Mouse (Mus musculus): ENCODE measurements around the gene Thap7. TPM values are rescaled to one million over a fixed set of nuclear protein-coding genes. Genes with fewer than 3 reads are reported as not detected.
"Not testable (repeated sequence)": the region's sequence is repeated elsewhere in the genome, so short reads cannot be mapped to it uniquely, and the experiment has no call there.

The Thap7 gene
- polyA plus RNA-seq, 1 experiment from 2014 or later = 66.3 TPM

- peak; percentile 63 for ATAC-seq
- H3K36me3 ChIP-seq (ENCODE audit: control insufficient read depth, insufficient read depth) = no peaks in the 10 kb centered on the region
- peak within 1 kb of the TSS; percentile 9 for H3K4me3 ChIP-seq (replicated peaks; ENCODE audit: low read length)
- H3K9me3 ChIP-seq (ENCODE audit: control insufficient read depth, low read length) = no peaks in the 10 kb centered on the region
- peak within 1 kb of the TSS; percentile 44 for H3K4me2 ChIP-seq (ENCODE audit: low read length)
- peak within 1 kb of the TSS; percentile 41 for H3K27ac ChIP-seq (ENCODE audit: low read length)
- WGBS = under 1% methylated on average over 22 of the region's 22 CpGs
- no peak within 1 kb of the TSS for H3K9ac ChIP-seq (replicated peaks; ENCODE audit: low read depth, low read length)
- H3K27me3 ChIP-seq (replicated peaks; ENCODE audit: control insufficient read depth, insufficient read depth, low read length) = no peaks in the 10 kb centered on the region
- peaks cover 13% of the 10 kb centered on the region for H3K4me1 ChIP-seq (replicated peaks; ENCODE audit: control insufficient read depth, insufficient read depth, low read length)
These were observed 30.3 kb upstream of the Thap7 start, which contains the start of gene Lrrc74b for GRCm38 (mm10) chr16:17561128-17561750. TSS of gene Lrrc74b (minus strand) at chr16:17561247.

GRCm38 (mm10) chr16:17559396-17560027, 28.6 kb upstream of the Thap7 start:
- Histone ChIP-seq H3K9ac (replicated peaks; ENCODE audit: low read depth, low read length) (no peak overlapping the region), H3K36me3 (ENCODE audit: control insufficient read depth, insufficient read depth) (no peaks in the 10 kb centered on the region), H3K27ac (ENCODE audit: low read length) (no peak overlapping the region), H3K9me3 (ENCODE audit: control insufficient read depth, low read length) (no peaks in the 10 kb centered on the region), H3K4me1 (replicated peaks; ENCODE audit: control insufficient read depth, insufficient read depth, low read length) (peaks cover 15% of the 10 kb centered on the region), H3K4me2 (ENCODE audit: low read length) (no peak overlapping the region), H3K4me3 (replicated peaks; ENCODE audit: low read length) (no peak overlapping the region), H3K27me3 (replicated peaks; ENCODE audit: control insufficient read depth, insufficient read depth, low read length) (no peaks in the 10 kb centered on the region)
- ATAC-seq = no peak
- 71% methylated on average over 9 of the region's 9 CpGs for WGBS

GRCm38 (mm10) chr16:17558811-17559210, 27.9 kb upstream of the Thap7 start:
- 1% methylated on average over 5 of the region's 5 CpGs for WGBS
- peaks cover 20% of the 10 kb centered on the region for H3K4me1 ChIP-seq (replicated peaks; ENCODE audit: control insufficient read depth, insufficient read depth, low read length)
- ATAC-seq = no peak

GRCm38 (mm10) chr16:17557947-17558480, 27.1 kb upstream of the Thap7 start:
- no peak overlapping the region for H3K4me3 ChIP-seq (replicated peaks; ENCODE audit: low read length)
- no peak overlapping the region for H3K27ac ChIP-seq (ENCODE audit: low read length)
- H3K27me3 ChIP-seq (replicated peaks; ENCODE audit: control insufficient read depth, insufficient read depth, low read length) = no peaks in the 10 kb centered on the region
- no peaks in the 10 kb centered on the region for H3K36me3 ChIP-seq (ENCODE audit: control insufficient read depth, insufficient read depth)
- no peak overlapping the region for H3K4me2 ChIP-seq (ENCODE audit: low read length)
- H3K4me1 ChIP-seq (replicated peaks; ENCODE audit: control insufficient read depth, insufficient read depth, low read length) = peaks cover 22% of the 10 kb centered on the region
- WGBS = under 1% methylated on average over 5 of the region's 5 CpGs
- H3K9me3 ChIP-seq (ENCODE audit: control insufficient read depth, low read length) = no peaks in the 10 kb centered on the region
- H3K9ac ChIP-seq (replicated peaks; ENCODE audit: low read depth, low read length) = no peak overlapping the region
- peak; percentile 14; the same call in 1 of the 2 replicates for ATAC-seq

More at GRCm38 (mm10) chr16:17558811-17559210, 27.9 kb upstream of the Thap7 start:
- Histone ChIP-seq H3K4me2 (ENCODE audit: low read length) (no peak overlapping the region), H3K36me3 (ENCODE audit: control insufficient read depth, insufficient read depth) (no peaks in the 10 kb centered on the region), H3K9ac (replicated peaks; ENCODE audit: low read depth, low read length) (no peak overlapping the region), H3K4me3 (replicated peaks; ENCODE audit: low read length) (no peak overlapping the region), H3K27ac (ENCODE audit: low read length) (no peak overlapping the region), H3K9me3 (ENCODE audit: control insufficient read depth, low read length) (no peaks in the 10 kb centered on the region), H3K27me3 (replicated peaks; ENCODE audit: control insufficient read depth, insufficient read depth, low read length) (no peaks in the 10 kb centered on the region)

GRCm38 (mm10) chr16:17556907-17557306, 26.0 kb upstream of the Thap7 start:
- no peak overlapping the region for H3K4me2 ChIP-seq (ENCODE audit: low read length)
- WGBS = 60% methylated on average over 4 of the region's 4 CpGs
- H3K9ac ChIP-seq (replicated peaks; ENCODE audit: low read depth, low read length) = no peak overlapping the region
- H3K36me3 ChIP-seq (ENCODE audit: control insufficient read depth, insufficient read depth) = no peaks in the 10 kb centered on the region
- no peak for ATAC-seq
- no peak overlapping the region for H3K4me3 ChIP-seq (replicated peaks; ENCODE audit: low read length)
- H3K4me1 ChIP-seq (replicated peaks; ENCODE audit: control insufficient read depth, insufficient read depth, low read length) = peaks cover 20% of the 10 kb centered on the region
- H3K27ac ChIP-seq (ENCODE audit: low read length) = no peak overlapping the region
- no peaks in the 10 kb centered on the region for H3K9me3 ChIP-seq (ENCODE audit: control insufficient read depth, low read length)
- H3K27me3 ChIP-seq (replicated peaks; ENCODE audit: control insufficient read depth, insufficient read depth, low read length) = no peaks in the 10 kb centered on the region

GRCm38 (mm10) chr16:17556180-17556579, 25.2 kb upstream of the Thap7 start:
- peaks cover 13% of the 10 kb centered on the region for H3K4me1 ChIP-seq (replicated peaks; ENCODE audit: control insufficient read depth, insufficient read depth, low read length)
- H3K4me3 ChIP-seq (replicated peaks; ENCODE audit: low read length) = no peak overlapping the region
- H3K36me3 ChIP-seq (ENCODE audit: control insufficient read depth, insufficient read depth) = no peaks in the 10 kb centered on the region
- no peaks in the 10 kb centered on the region for H3K9me3 ChIP-seq (ENCODE audit: control insufficient read depth, low read length)
- H3K4me2 ChIP-seq (ENCODE audit: low read length) = no peak overlapping the region
- no peak overlapping the region for H3K9ac ChIP-seq (replicated peaks; ENCODE audit: low read depth, low read length)
- WGBS = 86% methylated on average over 4 of the region's 4 CpGs
- no peak overlapping the region for H3K27ac ChIP-seq (ENCODE audit: low read length)
- H3K27me3 ChIP-seq (replicated peaks; ENCODE audit: control insufficient read depth, insufficient read depth, low read length) = no peaks in the 10 kb centered on the region
- no peak for ATAC-seq

GRCm38 (mm10) chr16:17554702-17555101, 23.8 kb upstream of the Thap7 start:
- not testable (repeated sequence) for H3K9ac ChIP-seq (replicated peaks; ENCODE audit: low read depth, low read length); H3K9me3 ChIP-seq (ENCODE audit: control insufficient read depth, low read length); H3K27me3 ChIP-seq (replicated peaks; ENCODE audit: control insufficient read depth, insufficient read depth, low read length); H3K27ac ChIP-seq (ENCODE audit: low read length); H3K4me2 ChIP-seq (ENCODE audit: low read length); ATAC-seq; H3K4me1 ChIP-seq (replicated peaks; ENCODE audit: control insufficient read depth, insufficient read depth, low read length); H3K4me3 ChIP-seq (replicated peaks; ENCODE audit: low read length); H3K36me3 ChIP-seq (ENCODE audit: control insufficient read depth, insufficient read depth)
- WGBS = 8% methylated on average over 4 of the region's 4 CpGs

- WGBS = 5% methylated on average over 18 of the region's 18 CpGs
- H3K9ac ChIP-seq (replicated peaks; ENCODE audit: low read depth, low read length) = peak overlapping the region; percentile 31
- peak overlapping the region; percentile 26; the same call in 1 of the 2 replicates for H3K4me3 ChIP-seq (replicated peaks; ENCODE audit: low read length)
- peak overlapping the region; percentile 41 for H3K4me2 ChIP-seq (ENCODE audit: low read length)
- H3K27me3 ChIP-seq (replicated peaks; ENCODE audit: control insufficient read depth, insufficient read depth, low read length) = no peaks in the 10 kb centered on the region
- ATAC-seq = peak; percentile 89
- no peak overlapping the region for H3K27ac ChIP-seq (ENCODE audit: low read length)
- H3K9me3 ChIP-seq (ENCODE audit: control insufficient read depth, low read length) = no peaks in the 10 kb centered on the region
- no peaks in the 10 kb centered on the region for H3K36me3 ChIP-seq (ENCODE audit: control insufficient read depth, insufficient read depth)
- H3K4me1 ChIP-seq (replicated peaks; ENCODE audit: control insufficient read depth, insufficient read depth, low read length) = peaks cover 10% of the 10 kb centered on the region
These were observed 23.2 kb upstream of the Thap7 start for GRCm38 (mm10) chr16:17553910-17554685.

- Histone ChIP-seq H3K9ac (replicated peaks; ENCODE audit: low read depth, low read length) (no peak overlapping the region), H3K27ac (ENCODE audit: low read length) (no peak overlapping the region), H3K9me3 (ENCODE audit: control insufficient read depth, low read length) (no peaks in the 10 kb centered on the region), H3K4me3 (replicated peaks; ENCODE audit: low read length) (no peak overlapping the region), H3K4me2 (ENCODE audit: low read length) (no peak overlapping the region), H3K4me1 (replicated peaks; ENCODE audit: control insufficient read depth, insufficient read depth, low read length) (peaks cover 10% of the 10 kb centered on the region), H3K27me3 (replicated peaks; ENCODE audit: control insufficient read depth, insufficient read depth, low read length) (no peaks in the 10 kb centered on the region), H3K36me3 (ENCODE audit: control insufficient read depth, insufficient read depth) (no peaks in the 10 kb centered on the region)
- ATAC-seq = no peak
- WGBS = 89% methylated on average over 7 of the region's 7 CpGs
These were observed 21.9 kb upstream of the Thap7 start for GRCm38 (mm10) chr16:17552837-17553236.

Measured in forebrain, embryonic 16.5 days (tissue).